Mouse (Mus musculus): ENCODE measurements at regions not wholly inside any gene's neighbourhood (a gene's known extent, or its start where the extent isn't known, plus 50 kb on each side); places are given as distances from the start of the nearest gene placed in this dataset.

- TF ChIP-seq CTCF (IDR thresholded peaks at IDR 0.05 in 2 of 3, conservative IDR thresholded peaks at IDR 0.05 in 1 of 3; ENCODE audit: control insufficient read depth in 1 of 3, insufficient read depth in 1 of 3, low read depth in 2 of 3, low read length in 3 of 3, poor library complexity in 1 of 3, severe bottlenecking in 1 of 3) (no peak), POLR2A (IDR thresholded peaks at IDR 0.05; ENCODE audit: control insufficient read depth in 1 of 2, insufficient read depth in 1 of 2, low read depth in 1 of 2, low read length in 2 of 2, poor library complexity in 1 of 2) (no peak), MAFK (IDR thresholded peaks at IDR 0.05; ENCODE audit: borderline replicate concordance, low read depth, low read length) (no peak), CHD2 (IDR thresholded peaks at IDR 0.05; ENCODE audit: low read length) (no peak), GABPA (IDR thresholded peaks at IDR 0.05; ENCODE audit: low read depth, low read length) (no peak), POLR2AphosphoS5 (IDR thresholded peaks at IDR 0.05; ENCODE audit: borderline replicate concordance, low read depth, low read length) (no peak), MAX (IDR thresholded peaks at IDR 0.05; ENCODE audit: low read length) (no peak), USF1 (IDR thresholded peaks at IDR 0.05; ENCODE audit: low read depth, low read length) (no peak), MAZ (IDR thresholded peaks at IDR 0.05; ENCODE audit: low read depth, low read length) (no peak), E2F4 (IDR thresholded peaks at IDR 0.05; ENCODE audit: borderline replicate concordance, low read depth, low read length) (no peak), GATA1 (IDR thresholded peaks at IDR 0.05; ENCODE audit: low read depth, low read length) (no peak)
Measured at GRCm38 (mm10) chr2:149725932-149726331, 103.1 kb upstream of the Syndig1 start.

All from MEL (cell line).